Mouse (Mus musculus): ENCODE measurements at regions not wholly inside any gene's neighbourhood (a gene's known extent, or its start where the extent isn't known, plus 50 kb on each side); places are given as distances from the start of the nearest gene placed in this dataset.
"Not testable (repeated sequence)": the region's sequence is repeated elsewhere in the genome, so short reads cannot be mapped to it uniquely, and the experiment has no call there.

- no peaks in the 10 kb centered on the region for H3K9me3 ChIP-seq
Measured at GRCm38 (mm10) chr9:23693442-23693829, 404.4 kb upstream of the Npsr1 start.

GRCm38 (mm10) chr9:23694481-23694880, 403.3 kb upstream of the Npsr1 start:
- H3K4me1 ChIP-seq, result no peaks in the 10 kb centered on the region
- no peaks in the 10 kb centered on the region for H3K36me3 ChIP-seq (replicated peaks; ENCODE audit: low read length)
- no peak for TF ChIP-seq GATA1 (IDR thresholded peaks at IDR 0.05; ENCODE audit: borderline replicate concordance, low read length)
- no peak for TF ChIP-seq FLI1 (IDR thresholded peaks at IDR 0.05; ENCODE audit: low read length)
- no peak overlapping the region for H3K4me3 ChIP-seq (replicated peaks)
- H3K9me3 ChIP-seq, result no peaks in the 10 kb centered on the region
- H3K27me3 ChIP-seq (replicated peaks), result no peaks in the 10 kb centered on the region

More at GRCm38 (mm10) chr9:23693442-23693829, 404.4 kb upstream of the Npsr1 start:
- TF ChIP-seq FLI1 (IDR thresholded peaks at IDR 0.05; ENCODE audit: low read length), result no peak
- no peak for TF ChIP-seq GATA1 (IDR thresholded peaks at IDR 0.05; ENCODE audit: borderline replicate concordance, low read length)
- H3K4me1 ChIP-seq, result no peaks in the 10 kb centered on the region
- H3K4me3 ChIP-seq (replicated peaks), result no peak overlapping the region
- no peaks in the 10 kb centered on the region for H3K27me3 ChIP-seq (replicated peaks)
- no peaks in the 10 kb centered on the region for H3K36me3 ChIP-seq (replicated peaks; ENCODE audit: low read length)

- no peaks in the 10 kb centered on the region for H3K27me3 ChIP-seq (replicated peaks)
- H3K9me3 ChIP-seq, result no peaks in the 10 kb centered on the region
- H3K36me3 ChIP-seq (replicated peaks; ENCODE audit: low read length), result no peaks in the 10 kb centered on the region
- no peak overlapping the region for H3K4me3 ChIP-seq (replicated peaks)
- no peaks in the 10 kb centered on the region for H3K4me1 ChIP-seq
- no peak for TF ChIP-seq FLI1 (IDR thresholded peaks at IDR 0.05; ENCODE audit: low read length)
- no peak for TF ChIP-seq GATA1 (IDR thresholded peaks at IDR 0.05; ENCODE audit: borderline replicate concordance, low read length)
Measured at GRCm38 (mm10) chr9:23700567-23700966, 397.2 kb upstream of the Npsr1 start.

GRCm38 (mm10) chr9:23717584-23717983, 380.2 kb upstream of the Npsr1 start:
- not testable (repeated sequence) for H3K4me1 ChIP-seq; H3K4me3 ChIP-seq (replicated peaks); H3K9me3 ChIP-seq; H3K36me3 ChIP-seq (replicated peaks; ENCODE audit: low read length); H3K27me3 ChIP-seq (replicated peaks)

GRCm38 (mm10) chr9:23728816-23729215, 369.0 kb upstream of the Npsr1 start:
- Histone ChIP-seq H3K36me3 (replicated peaks; ENCODE audit: low read length) (no peaks in the 10 kb centered on the region), H3K9me3 (no peaks in the 10 kb centered on the region), H3K4me1 (no peaks in the 10 kb centered on the region), H3K27me3 (replicated peaks) (no peaks in the 10 kb centered on the region), H3K4me3 (replicated peaks) (no peak overlapping the region)
- no peak for TF ChIP-seq GATA1 (IDR thresholded peaks at IDR 0.05; ENCODE audit: borderline replicate concordance, low read length)
- no peak for TF ChIP-seq FLI1 (IDR thresholded peaks at IDR 0.05; ENCODE audit: low read length)

- Histone ChIP-seq H3K36me3 (replicated peaks; ENCODE audit: low read length) (no peaks in the 10 kb centered on the region), H3K4me1 (no peaks in the 10 kb centered on the region), H3K4me3 (replicated peaks) (no peak overlapping the region), H3K9me3 (no peaks in the 10 kb centered on the region), H3K27me3 (replicated peaks) (no peaks in the 10 kb centered on the region)
- no peak for TF ChIP-seq GATA1 (IDR thresholded peaks at IDR 0.05; ENCODE audit: borderline replicate concordance, low read length)
- no peak for TF ChIP-seq FLI1 (IDR thresholded peaks at IDR 0.05; ENCODE audit: low read length)
Measured at GRCm38 (mm10) chr9:23752478-23752877, 345.3 kb upstream of the Npsr1 start.

- H3K9me3 ChIP-seq, result no peaks in the 10 kb centered on the region
- no peaks in the 10 kb centered on the region for H3K36me3 ChIP-seq (replicated peaks; ENCODE audit: low read length)
- no peaks in the 10 kb centered on the region for H3K27me3 ChIP-seq (replicated peaks)
- TF ChIP-seq FLI1 (IDR thresholded peaks at IDR 0.05; ENCODE audit: low read length) (no peak), GATA1 (IDR thresholded peaks at IDR 0.05; ENCODE audit: borderline replicate concordance, low read length) (no peak)
- no peak overlapping the region for H3K4me3 ChIP-seq (replicated peaks)
- H3K4me1 ChIP-seq, result no peaks in the 10 kb centered on the region
Measured at GRCm38 (mm10) chr9:23786660-23787059, 311.1 kb upstream of the Npsr1 start.
